Mouse (Mus musculus) limb, embryonic 13.5 days (tissue): ENCODE results near the gene Lce1a1. TPM values are rescaled to one million over a fixed set of nuclear protein-coding genes. Genes with fewer than 3 reads are reported as not detected.

Experiments
- ATAC-seq: fragments of 200-750 bp; cut with Nextera tagmentation; 2 replicates; pipeline ENCODE4 v1.8.0; 2017; ENCODE audit warnings: low read depth, moderate number of reproducible peaks, moderate TSS enrichment; ENCODE audit not compliant: low FRiP score
- H3K27ac ChIP-seq: fragments of 300-500 bp; sonication (generic); 2 replicates; pipeline ENCODE4 v1.5.1; 2015; ENCODE audit warnings: inconsistent platforms, mild to moderate bottlenecking, moderate library complexity
- H3K27me3 ChIP-seq: fragments of 300-500 bp; sonication (generic); 2 replicates; pipeline ENCODE4 v1.6.1; 2015; ENCODE audit warnings: mild to moderate bottlenecking, inconsistent platforms
- H3K36me3 ChIP-seq: fragments of 300-500 bp; sonication (generic); 2 replicates; pipeline ENCODE4 v1.6.1; 2015; ENCODE audit warnings: inconsistent platforms, mild to moderate bottlenecking, moderate library complexity
- H3K4me1 ChIP-seq: fragments of 300-500 bp; sonication (generic); 2 replicates; pipeline ENCODE4 v1.6.1; 2015; ENCODE audit warnings: inconsistent platforms
- H3K4me2 ChIP-seq: fragments of 300-500 bp; sonication (generic); replicated peaks from 2 replicates; pipeline ENCODE4 v1.6.1; 2015; ENCODE audit warnings: inconsistent platforms, mild to moderate bottlenecking, moderate library complexity
- H3K4me3 ChIP-seq: fragments of 300-500 bp; sonication (generic); 2 replicates; pipeline ENCODE4 v1.5.1; 2015; ENCODE audit warnings: moderate library complexity, mild to moderate bottlenecking, inconsistent platforms
- H3K9ac ChIP-seq: fragments of 300-500 bp; sonication (generic); 2 replicates; pipeline ENCODE4 v1.6.1; 2015; ENCODE audit warnings: mild to moderate bottlenecking, inconsistent platforms
- H3K9me3 ChIP-seq: fragments of 300-500 bp; sonication (generic); 2 replicates; pipeline ENCODE4 v1.6.1; 2016; ENCODE audit warnings: inconsistent platforms
- WGBS: fragments of 180-500 bp; shearing (Covaris S2); methylation state at CpG from one replicate; pipeline ENCODE4 v1.1.7; 2015; 5-methylcytosine and 5-hydroxymethylcytosine counted together
- polyA plus RNA-seq: library from polyadenylated mRNA; unstranded; fragments of >200 nt; fragmentation: Nextera tagmentation; extraction: Ambion mirVana; gene quantifications from 2 replicates; pipeline ENCODE4 v1.2.1, GENCODE M21; 2015

The Lce1a1 gene
- polyA plus RNA-seq, 1 experiment from 2014 or later = not detected

DNA sequence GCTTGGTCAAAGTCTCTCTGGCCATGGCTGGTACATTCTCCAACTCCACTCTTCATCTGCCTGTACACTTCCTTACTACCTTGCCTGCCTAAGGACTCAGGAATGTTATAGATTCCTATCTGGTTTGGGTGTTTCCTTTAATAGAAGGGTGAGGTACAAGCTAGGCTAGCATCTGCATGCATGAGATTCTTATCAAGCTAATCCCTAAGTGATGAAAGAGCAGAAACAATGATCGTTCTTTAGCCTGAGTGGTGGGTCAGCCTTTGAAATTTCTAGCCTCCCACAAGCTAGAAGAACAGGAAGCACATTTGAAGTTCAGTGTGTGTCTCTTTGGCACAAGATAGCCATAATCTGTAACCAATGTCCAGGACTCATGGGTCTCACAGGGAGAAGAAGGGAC is 38.3 kb downstream of the Lce1a1 start:
- no peak overlapping the region for H3K4me2 ChIP-seq
- H3K27me3 ChIP-seq = no peaks in the 10 kb centered on the region
- H3K4me1 ChIP-seq = no peaks in the 10 kb centered on the region
- no peak overlapping the region for H3K4me3 ChIP-seq
- 69% methylated on average over 1 of the region's 1 CpGs for WGBS
- no peak overlapping the region for H3K27ac ChIP-seq
- H3K36me3 ChIP-seq = no peaks in the 10 kb centered on the region
- no peak for ATAC-seq
- H3K9ac ChIP-seq = no peak overlapping the region
- H3K9me3 ChIP-seq = no peaks in the 10 kb centered on the region

DNA sequence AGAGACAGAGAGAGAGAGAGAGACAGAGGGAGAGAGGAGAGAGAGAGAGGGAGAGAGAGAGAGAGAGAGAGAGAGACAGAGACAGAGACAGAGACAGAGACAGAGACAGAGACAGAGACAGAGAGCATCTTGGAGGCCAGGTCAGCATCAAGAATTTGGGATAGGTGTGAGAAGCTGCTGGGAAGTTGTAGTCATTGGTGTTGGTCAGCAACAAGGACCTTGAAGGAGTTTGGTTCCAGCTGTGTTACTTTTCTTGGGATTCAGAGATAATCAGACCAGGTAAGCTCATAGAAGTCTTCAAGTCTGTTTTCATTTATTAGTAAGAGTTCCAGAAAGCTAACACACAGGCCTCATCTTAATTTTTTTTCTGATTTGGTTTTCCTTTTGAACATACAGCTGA is 40.7 kb downstream of the Lce1a1 start, which contains the start of gene 2210017I01Rik:
TSS of gene 2210017I01Rik (minus strand) at position 101 of the 400 bp plus-strand sequence.
- Histone ChIP-seq H3K36me3 (no peaks in the 10 kb centered on the region), H3K4me2 (no peak within 1 kb of the TSS), H3K9me3 (no peaks in the 10 kb centered on the region), H3K4me1 (no peaks in the 10 kb centered on the region), H3K27me3 (no peaks in the 10 kb centered on the region), H3K27ac (no peak within 1 kb of the TSS), H3K9ac (no peak within 1 kb of the TSS), H3K4me3 (no peak within 1 kb of the TSS)
- ATAC-seq = no peak

DNA sequence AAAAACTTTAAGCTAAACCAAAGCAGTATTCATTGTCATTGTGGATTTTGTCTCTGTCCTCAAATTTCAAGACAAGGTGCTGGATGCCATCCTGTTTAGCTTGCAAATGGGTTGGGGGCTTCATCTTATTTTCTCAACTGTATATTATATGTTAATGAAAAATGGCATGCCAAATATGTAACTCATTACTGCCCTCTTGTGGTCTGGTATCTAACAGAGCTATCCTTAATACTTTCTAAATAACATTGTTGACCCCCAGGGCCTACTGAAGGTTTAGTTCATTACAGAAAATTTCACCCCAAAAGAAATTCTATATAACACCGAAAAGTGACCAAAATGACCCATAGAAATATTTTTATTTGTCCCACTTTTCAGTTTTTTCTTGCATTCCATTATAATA is 45.9 kb downstream of the Lce1a1 start:
- Histone ChIP-seq H3K9me3 (peaks cover 4% of the 10 kb centered on the region; the same call in 1 of the 2 replicates), H3K4me1 (no peaks in the 10 kb centered on the region), H3K9ac (no peak overlapping the region), H3K36me3 (no peaks in the 10 kb centered on the region), H3K27me3 (no peaks in the 10 kb centered on the region), H3K4me2 (no peak overlapping the region), H3K4me3 (no peak overlapping the region), H3K27ac (no peak overlapping the region)
- ATAC-seq = no peak
- WGBS = 47% methylated on average over 1 of the region's 1 CpGs

DNA sequence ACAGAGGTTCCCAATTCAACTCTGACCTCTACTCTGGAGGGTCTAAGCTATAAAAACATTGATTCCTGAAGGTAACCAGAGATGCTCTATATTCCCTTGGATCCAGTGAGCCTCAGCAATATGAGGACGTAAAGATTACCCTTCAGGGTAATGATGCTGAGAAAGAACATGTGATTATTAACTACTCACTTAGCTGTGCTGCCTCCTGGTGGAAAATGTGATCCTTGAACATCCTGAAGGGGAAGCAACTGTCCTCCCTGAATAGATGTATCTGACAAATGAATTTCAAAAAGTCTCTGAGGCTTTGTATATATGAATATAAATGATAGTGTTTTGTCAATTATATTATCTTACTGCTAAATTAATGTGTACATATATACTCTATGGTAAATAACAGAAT is 47.7 kb downstream of the Lce1a1 start:
- Histone ChIP-seq H3K9me3 (peaks cover 4% of the 10 kb centered on the region; the same call in 1 of the 2 replicates), H3K36me3 (no peaks in the 10 kb centered on the region), H3K4me3 (no peak overlapping the region), H3K4me1 (no peaks in the 10 kb centered on the region), H3K4me2 (no peak overlapping the region), H3K27me3 (no peaks in the 10 kb centered on the region), H3K9ac (no peak overlapping the region), H3K27ac (no peak overlapping the region)
- 54% methylated on average over 1 of the region's 1 CpGs for WGBS
- no peak for ATAC-seq

DNA sequence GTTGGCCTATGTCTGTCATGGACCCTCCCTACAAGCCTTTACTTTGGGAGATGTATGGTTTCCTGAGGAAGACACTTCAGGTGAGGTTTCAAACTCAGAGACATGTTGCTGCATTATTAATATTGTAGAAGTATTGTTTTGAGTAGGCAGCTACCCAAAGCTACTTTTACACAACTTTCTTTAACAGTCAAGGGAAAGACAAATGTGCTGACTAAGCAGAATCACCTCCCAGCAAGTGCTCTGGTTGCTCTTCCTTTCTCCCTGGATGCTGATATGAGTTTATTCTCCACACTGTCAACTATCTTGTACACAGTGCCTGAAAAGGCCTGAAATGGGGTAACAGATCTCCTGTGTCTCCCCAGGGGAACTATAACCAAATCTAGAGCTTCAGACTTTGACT is 48.1 kb downstream of the Lce1a1 start:
- Histone ChIP-seq H3K27me3 (no peaks in the 10 kb centered on the region), H3K36me3 (no peaks in the 10 kb centered on the region), H3K27ac (no peak overlapping the region), H3K4me3 (no peak overlapping the region), H3K9me3 (peaks cover 4% of the 10 kb centered on the region; the same call in 1 of the 2 replicates), H3K4me1 (no peaks in the 10 kb centered on the region), H3K9ac (no peak overlapping the region), H3K4me2 (no peak overlapping the region)
- ATAC-seq = no peak

DNA sequence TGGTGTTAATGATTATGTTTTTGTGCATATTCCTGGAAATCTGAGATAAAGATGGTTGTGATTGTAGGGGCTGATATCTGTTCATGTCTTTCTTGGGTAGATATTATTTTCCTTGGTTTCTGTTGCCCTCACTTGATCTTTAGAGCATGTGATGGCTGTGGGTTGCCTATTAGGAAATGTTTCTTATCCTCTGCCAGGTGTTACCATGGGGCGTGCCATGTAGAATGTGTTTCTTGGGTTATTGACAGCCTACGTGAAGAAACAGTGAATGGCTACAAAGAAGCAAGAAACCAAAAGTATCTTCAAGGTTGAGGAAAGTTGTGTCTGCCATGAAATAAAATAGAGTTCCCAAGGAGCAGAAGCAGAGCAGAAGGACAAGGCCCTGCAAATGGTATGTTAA is 49.7 kb downstream of the Lce1a1 start:
- Histone ChIP-seq H3K36me3 (no peaks in the 10 kb centered on the region), H3K4me3 (no peak overlapping the region), H3K27ac (no peak overlapping the region), H3K9ac (no peak overlapping the region), H3K4me1 (no peaks in the 10 kb centered on the region), H3K27me3 (no peaks in the 10 kb centered on the region), H3K9me3 (peaks cover 4% of the 10 kb centered on the region; the same call in 1 of the 2 replicates), H3K4me2 (no peak overlapping the region)
- ATAC-seq = no peak
- 88% methylated on average over 2 of the region's 2 CpGs for WGBS

Other genes starting within 250 kb of the Lce1a1 start
- gene Sprr2i, start 240.3 kb downstream of the Lce1a1 start, polyA plus RNA-seq = not detected in 2 replicates
- gene Sprr2j-ps, start 230.2 kb downstream of the Lce1a1 start, polyA plus RNA-seq = not detected in 2 replicates
- 8.9 and 9.6 TPM in 2 replicates for gene Gm9774, start 218.9 kb downstream of the Lce1a1 start, polyA plus RNA-seq
- gene Sprr2k, start 215.7 kb downstream of the Lce1a1 start, polyA plus RNA-seq = not detected in 2 replicates
- 0.24 TPM in 1 of 2 replicates, not detected in the other for gene Sprr1b, start 209.5 kb downstream of the Lce1a1 start, polyA plus RNA-seq
- not detected in 2 replicates for gene Sprr3, start 189.6 kb downstream of the Lce1a1 start, polyA plus RNA-seq
- gene Sprr1a, start 162.4 kb downstream of the Lce1a1 start, polyA plus RNA-seq = 0.49 and 0.67 TPM in 2 replicates
- gene Sprr4, start 147.8 kb downstream of the Lce1a1 start, polyA plus RNA-seq = not detected in 2 replicates
- gene 2310046K23Rik, start 113.8 kb downstream of the Lce1a1 start, polyA plus RNA-seq = not detected in 2 replicates
- not detected in 2 replicates for gene Ivl, start 74.6 kb downstream of the Lce1a1 start, polyA plus RNA-seq
- not detected in 2 replicates for gene Smcp, start 59.3 kb downstream of the Lce1a1 start, polyA plus RNA-seq
- gene 2210017I01Rik, start 40.8 kb downstream of the Lce1a1 start, polyA plus RNA-seq = not detected in 2 replicates
- not detected in 2 replicates for gene Lce6a, start 26.6 kb downstream of the Lce1a1 start, polyA plus RNA-seq
- not detected in 2 replicates for gene Lce1b, start 8.6 kb upstream of the Lce1a1 start, polyA plus RNA-seq
- gene Lce1a2, start 22.0 kb upstream of the Lce1a1 start, polyA plus RNA-seq = not detected in 2 replicates
- not detected in 2 replicates for gene Lce1c, start 30.9 kb upstream of the Lce1a1 start, polyA plus RNA-seq
- gene Lce1d, start 38.9 kb upstream of the Lce1a1 start, polyA plus RNA-seq = not detected in 2 replicates
- gene Lce1e, start 60.8 kb upstream of the Lce1a1 start, polyA plus RNA-seq = not detected in 2 replicates
- gene Lce1f, start 72.0 kb upstream of the Lce1a1 start, polyA plus RNA-seq = not detected in 2 replicates
- not detected in 2 replicates for gene Gm38119, start 90.8 kb upstream of the Lce1a1 start, polyA plus RNA-seq
- gene Lce1g, start 104.0 kb upstream of the Lce1a1 start, polyA plus RNA-seq = not detected in 2 replicates
- gene Lce1h, start 116.8 kb upstream of the Lce1a1 start, polyA plus RNA-seq = not detected in 2 replicates
- gene Lce1i, start 130.6 kb upstream of the Lce1a1 start, polyA plus RNA-seq = not detected in 2 replicates
- not detected in 2 replicates for gene Lce1j, start 142.2 kb upstream of the Lce1a1 start, polyA plus RNA-seq
- gene Lce1k, start 159.6 kb upstream of the Lce1a1 start, polyA plus RNA-seq = not detected in 2 replicates
- not detected in 2 replicates for gene Kprp, start 178.9 kb upstream of the Lce1a1 start, polyA plus RNA-seq
- gene Lce1l, start 203.0 kb upstream of the Lce1a1 start, polyA plus RNA-seq = not detected in 2 replicates
- gene 2310050C09Rik, start 221.9 kb upstream of the Lce1a1 start, polyA plus RNA-seq = 0.13 TPM in 1 of 2 replicates, not detected in the other